Mouse (Mus musculus) neural tube, embryonic 11.5 days (tissue): ENCODE measurements around the gene Krt78. TPM values are rescaled to one million over a fixed set of nuclear protein-coding genes. Genes with fewer than 3 reads are reported as not detected.

ENCODE experiments used
- ATAC-seq: fragments of 200-750 bp; cut with Nextera tagmentation; 2 replicates; pipeline ENCODE4 v1.8.0; 2017; ENCODE audit warnings: moderate number of reproducible peaks, mild to moderate bottlenecking, moderate TSS enrichment, moderate library complexity; ENCODE audit not compliant: insufficient read depth, low FRiP score, low TSS enrichment
- DNase-seq: peaks from one replicate; pipeline ENCODE4 v3.0.0-alpha.2; 2015; ENCODE audit warnings: low spot score
- H3K27ac ChIP-seq: fragments of 300-500 bp; sonication (generic); 2 replicates; pipeline ENCODE4 v1.5.1; 2014; ENCODE audit warnings: low read depth, mild to moderate bottlenecking, low read length
- H3K27me3 ChIP-seq: fragments of 300-500 bp; sonication (generic); 2 replicates; pipeline ENCODE4 v1.6.1; 2014; ENCODE audit warnings: mild to moderate bottlenecking, low read length, mixed read lengths; ENCODE audit not compliant: control insufficient read depth, insufficient read depth
- H3K36me3 ChIP-seq: fragments of 300-500 bp; sonication (generic); 2 replicates; pipeline ENCODE4 v1.6.1; 2014; ENCODE audit warnings: mild to moderate bottlenecking, low read length, moderate library complexity, mixed read lengths; ENCODE audit not compliant: control insufficient read depth, insufficient read depth
- H3K4me1 ChIP-seq: fragments of 300-500 bp; sonication (generic); 2 replicates; pipeline ENCODE4 v1.6.1; 2014; ENCODE audit warnings: low read length, mixed read lengths; ENCODE audit not compliant: control insufficient read depth, insufficient read depth
- H3K4me2 ChIP-seq: fragments of 300-500 bp; sonication (generic); 2 replicates; pipeline ENCODE4 v1.6.1; 2014; ENCODE audit warnings: low read depth, mild to moderate bottlenecking, moderate library complexity
- H3K4me3 ChIP-seq: fragments of 300-500 bp; sonication (generic); 2 replicates; pipeline ENCODE4 v1.5.1; 2014; ENCODE audit warnings: low read depth, low read length
- H3K9ac ChIP-seq: fragments of 300-500 bp; sonication (generic); 2 replicates; pipeline ENCODE4 v1.6.1; 2014; ENCODE audit warnings: mild to moderate bottlenecking, low read length
- H3K9me3 ChIP-seq: fragments of 300-500 bp; sonication (generic); 2 replicates; pipeline ENCODE4 v1.6.1; 2016; ENCODE audit warnings: low read length; ENCODE audit not compliant: control insufficient read depth
- WGBS: fragments of 180-500 bp; shearing (Covaris S2); extraction: QIAGEN DNeasy Blood & Tissue Kit; methylation state at CpG from one replicate; pipeline ENCODE4 v1.1.7; 2014; 5-methylcytosine and 5-hydroxymethylcytosine counted together
- polyA plus RNA-seq: library from polyadenylated mRNA; unstranded; fragments of >200 nt; fragmentation: Nextera tagmentation; extraction: Ambion mirVana; gene quantifications from 2 replicates; pipeline ENCODE4 v1.2.1, GENCODE M21; 2014

The Krt78 gene
- polyA plus RNA-seq, 1 experiment from 2014 or later: not detected

DNA sequence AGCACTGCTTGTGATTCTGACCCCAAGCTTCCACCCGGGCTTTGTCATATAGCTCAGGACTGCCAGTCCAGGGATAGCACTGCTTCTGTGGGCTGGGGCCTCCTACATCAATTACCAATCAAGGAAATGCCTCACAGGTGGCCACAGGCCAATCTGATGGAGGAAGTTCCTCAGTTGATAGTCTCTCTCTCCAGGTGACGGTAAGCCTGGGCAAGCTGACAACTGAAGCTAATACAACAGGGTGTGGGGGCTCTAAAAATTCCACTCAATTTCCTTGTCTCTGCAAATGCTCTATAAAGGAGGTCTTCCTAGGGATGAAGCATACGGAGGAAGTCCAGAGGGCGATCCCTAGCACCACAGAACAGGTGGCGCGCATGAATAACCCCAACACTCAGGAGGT, 36.9 kb upstream of the Krt78 start:
- no peak overlapping the region for H3K4me3 ChIP-seq
- H3K4me1 ChIP-seq: no peaks in the 10 kb centered on the region
- H3K27ac ChIP-seq: no peak overlapping the region
- DNase-seq (no peak), ATAC-seq (no peak)
- no peak overlapping the region for H3K4me2 ChIP-seq
- no peaks in the 10 kb centered on the region for H3K9me3 ChIP-seq
- H3K27me3 ChIP-seq: peaks cover 3% of the 10 kb centered on the region; the same call in 1 of the 2 replicates
- H3K36me3 ChIP-seq: no peaks in the 10 kb centered on the region
- 90% methylated on average over 6 of the region's 6 CpGs for WGBS
- H3K9ac ChIP-seq: no peak overlapping the region

DNA sequence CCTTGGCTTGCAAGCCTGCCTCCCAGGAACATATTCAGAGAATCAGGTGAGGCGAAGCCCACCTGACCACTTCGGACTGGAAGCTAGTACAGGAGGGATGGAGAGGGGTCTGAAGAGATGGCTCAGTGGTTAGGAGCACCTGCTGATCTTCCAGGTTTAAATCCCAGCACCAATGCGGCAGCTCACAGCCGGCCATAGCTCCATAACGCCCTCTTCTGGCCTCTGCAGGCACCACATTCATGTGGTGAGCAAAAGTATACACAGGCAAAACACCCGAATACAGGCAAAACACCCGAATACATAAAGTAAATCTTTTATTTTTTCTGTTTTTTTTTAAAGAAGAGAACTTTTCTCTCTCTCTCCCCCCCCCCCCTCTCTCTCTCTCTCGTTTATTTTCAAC, 34.6 kb upstream of the Krt78 start:
- Histone ChIP-seq H3K9me3 (no peaks in the 10 kb centered on the region), H3K27ac (no peak overlapping the region), H3K4me2 (no peak overlapping the region), H3K4me1 (peaks cover 4% of the 10 kb centered on the region; the same call in 1 of the 2 replicates), H3K27me3 (peaks cover 3% of the 10 kb centered on the region; the same call in 1 of the 2 replicates), H3K36me3 (no peaks in the 10 kb centered on the region), H3K9ac (no peak overlapping the region), H3K4me3 (no peak overlapping the region)
- ATAC-seq (no peak), DNase-seq (no peak)
- WGBS: 66% methylated on average over 8 of the region's 8 CpGs

DNA sequence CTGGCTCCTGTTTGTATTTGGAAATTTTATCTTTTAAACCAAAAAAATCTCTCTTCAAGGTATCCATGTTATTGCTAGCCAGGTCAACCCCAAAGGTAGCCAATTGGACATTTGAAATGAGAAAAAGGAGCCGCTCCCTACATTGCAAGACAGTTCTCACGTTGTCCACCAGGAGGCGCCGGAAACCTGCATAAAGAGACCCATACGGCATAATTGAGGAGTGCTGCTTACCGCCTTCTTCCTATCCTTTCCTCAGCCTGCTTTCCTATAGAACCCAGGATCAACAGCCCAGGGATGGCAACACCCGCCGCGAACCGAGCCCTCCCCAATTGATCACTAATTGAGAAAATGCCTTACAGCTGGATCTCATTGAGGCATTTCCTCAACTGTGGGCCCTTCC, 34.0 kb upstream of the Krt78 start:
- under 1% methylated on average over 10 of the region's 10 CpGs for WGBS
- Histone ChIP-seq H3K9me3 (no peaks in the 10 kb centered on the region), H3K9ac (no peak overlapping the region), H3K4me1 (peaks cover 4% of the 10 kb centered on the region; the same call in 1 of the 2 replicates), H3K27ac (no peak overlapping the region), H3K27me3 (peaks cover 3% of the 10 kb centered on the region; the same call in 1 of the 2 replicates), H3K4me2 (no peak overlapping the region), H3K4me3 (no peak overlapping the region), H3K36me3 (no peaks in the 10 kb centered on the region)
- DNase-seq (peak; percentile 87), ATAC-seq (no peak; the same call in 1 of the 2 replicates)

DNA sequence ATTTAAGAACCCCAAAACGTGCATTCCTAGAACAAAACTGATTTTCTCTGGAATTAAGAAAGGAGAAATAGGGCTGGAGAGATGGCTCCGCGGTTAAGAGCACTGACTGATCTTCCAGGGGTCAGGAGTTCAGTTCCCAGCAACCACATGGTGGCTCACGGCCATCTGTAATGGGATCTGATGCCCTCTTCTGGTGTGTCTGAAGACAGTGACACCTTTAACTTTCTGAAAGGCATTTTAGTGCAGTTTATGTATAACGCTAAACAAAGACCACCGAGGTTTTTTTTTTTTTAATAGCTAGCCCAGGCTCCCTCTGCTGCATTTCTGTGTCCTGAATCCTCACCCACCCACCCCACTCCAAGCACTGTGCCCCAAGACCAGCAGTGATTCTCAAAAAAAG, 30.7 kb upstream of the Krt78 start:
- H3K36me3 ChIP-seq: no peaks in the 10 kb centered on the region
- H3K4me2 ChIP-seq: peak overlapping the region; percentile 37
- DNase-seq (peak; percentile 29), ATAC-seq (no peak)
- H3K27me3 ChIP-seq: no peaks in the 10 kb centered on the region
- no peak overlapping the region for H3K27ac ChIP-seq
- 19% methylated on average over 6 of the region's 6 CpGs for WGBS
- H3K9ac ChIP-seq: peak overlapping the region; percentile 35
- H3K4me1 ChIP-seq: peaks cover 4% of the 10 kb centered on the region; the same call in 1 of the 2 replicates
- no peaks in the 10 kb centered on the region for H3K9me3 ChIP-seq
- H3K4me3 ChIP-seq: 0 out of 2 replicates have a peak overlapping the region, but pooled peaks have one; percentile 2

DNA sequence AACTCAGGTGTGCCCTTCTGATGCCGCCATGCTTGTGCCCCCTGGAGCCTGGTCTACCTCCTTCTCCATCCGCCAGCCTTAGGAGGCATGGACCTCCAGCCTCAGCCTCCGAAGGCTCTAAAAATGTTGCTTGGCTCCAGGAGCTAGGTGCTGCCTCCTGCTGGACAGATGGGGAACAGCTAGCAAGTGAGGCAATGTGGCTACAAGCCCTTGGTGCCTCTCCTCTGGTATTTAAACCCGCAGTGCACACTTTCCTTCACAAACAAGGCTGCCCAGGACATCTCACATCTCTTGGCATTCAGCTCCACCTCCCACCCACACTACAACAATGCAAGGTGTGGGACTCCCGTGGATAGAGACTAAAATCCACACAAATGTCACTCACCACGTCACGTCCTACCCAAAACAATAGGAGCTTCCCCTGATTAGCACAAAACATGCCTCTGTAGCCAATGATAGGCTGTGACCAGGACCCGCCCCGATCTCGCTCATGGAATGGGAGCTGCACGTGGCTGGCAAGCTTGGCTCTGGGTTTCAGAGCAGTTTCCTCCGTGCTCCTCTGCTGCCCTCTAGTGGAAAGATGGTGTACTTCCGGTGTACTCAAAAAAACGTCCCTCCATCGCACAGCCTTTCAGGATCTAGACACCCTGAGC, 30.0 kb upstream of the Krt78 start:
- peak overlapping the region; percentile 37 for H3K4me2 ChIP-seq
- no peak overlapping the region for H3K4me3 ChIP-seq
- peaks cover 4% of the 10 kb centered on the region; the same call in 1 of the 2 replicates for H3K4me1 ChIP-seq
- peak overlapping the region; percentile 19; the same call in 1 of the 2 replicates for H3K9ac ChIP-seq
- 4% methylated on average over 15 of the region's 15 CpGs for WGBS
- no peak overlapping the region for H3K27ac ChIP-seq
- H3K27me3 ChIP-seq: no peaks in the 10 kb centered on the region
- H3K36me3 ChIP-seq: no peaks in the 10 kb centered on the region
- ATAC-seq (peak; percentile 92), DNase-seq (peak; percentile 94)
- no peaks in the 10 kb centered on the region for H3K9me3 ChIP-seq

DNA sequence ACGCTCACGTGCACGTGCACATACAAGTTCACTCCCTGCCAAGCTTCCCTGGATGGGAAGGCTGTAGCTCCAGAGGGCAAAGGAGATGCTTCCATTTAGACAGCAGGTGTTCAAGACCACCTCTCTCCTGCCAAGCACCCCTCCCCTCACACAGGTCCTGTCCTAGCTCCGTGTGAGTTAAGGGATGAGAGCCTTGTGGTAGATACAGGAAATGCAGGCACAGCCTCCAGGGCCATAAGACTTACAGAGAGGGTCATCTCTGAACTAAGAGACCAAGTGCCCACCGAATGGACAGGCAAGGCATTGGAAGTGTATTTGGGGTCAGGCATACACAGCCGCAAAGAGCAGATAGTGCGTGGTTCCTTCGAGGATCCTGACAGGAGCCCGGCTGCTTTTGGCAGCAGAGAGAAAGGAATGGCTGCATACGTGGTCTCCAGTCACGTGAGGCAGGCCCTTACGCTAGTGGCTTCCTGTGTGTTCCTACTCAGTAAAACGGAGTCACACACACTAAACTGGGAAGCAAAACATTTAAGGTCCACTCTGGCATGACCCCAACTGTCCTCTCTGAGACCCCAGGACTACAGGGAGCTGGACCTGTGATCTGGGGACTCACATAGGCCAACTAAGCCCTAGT, 29.3 kb upstream of the Krt78 start:
- peaks cover 4% of the 10 kb centered on the region; the same call in 1 of the 2 replicates for H3K4me1 ChIP-seq
- H3K9ac ChIP-seq: no peak overlapping the region
- no peak overlapping the region for H3K27ac ChIP-seq
- H3K4me3 ChIP-seq: no peak overlapping the region
- DNase-seq (no peak), ATAC-seq (no peak)
- no peaks in the 10 kb centered on the region for H3K27me3 ChIP-seq
- H3K36me3 ChIP-seq: no peaks in the 10 kb centered on the region
- H3K9me3 ChIP-seq: no peaks in the 10 kb centered on the region
- WGBS: 80% methylated on average over 13 of the region's 13 CpGs
- H3K4me2 ChIP-seq: peak overlapping the region; percentile 37; the same call in 1 of the 2 replicates

GRCm38 (mm10) chr15:101980849-101981248, 26.8 kb upstream of the Krt78 start:
- no peaks in the 10 kb centered on the region for H3K9me3 ChIP-seq
- WGBS: 62% methylated on average over 6 of the region's 6 CpGs
- H3K4me1 ChIP-seq: peaks cover 8% of the 10 kb centered on the region
- no peak overlapping the region for H3K4me2 ChIP-seq
- no peaks in the 10 kb centered on the region for H3K36me3 ChIP-seq
- ATAC-seq: no peak
- H3K4me3 ChIP-seq: no peak overlapping the region
- H3K27ac ChIP-seq: no peak overlapping the region
- H3K9ac ChIP-seq: no peak overlapping the region
- DNase-seq: no peak
- no peaks in the 10 kb centered on the region for H3K27me3 ChIP-seq

- Histone ChIP-seq H3K27me3 (no peaks in the 10 kb centered on the region), H3K4me3 (peak overlapping the region; percentile 21), H3K9ac (peak overlapping the region; percentile 62), H3K4me2 (peak overlapping the region; percentile 63), H3K36me3 (no peaks in the 10 kb centered on the region), H3K4me1 (peaks cover 4% of the 10 kb centered on the region; the same call in 1 of the 2 replicates), H3K9me3 (no peaks in the 10 kb centered on the region), H3K27ac (no peak overlapping the region)
- ATAC-seq (peak; percentile 86), DNase-seq (peak; percentile 84)
- WGBS: 3% methylated on average over 37 of the region's 39 CpGs
Observed at GRCm38 (mm10) chr15:101977043-101977726, 23.1 kb upstream of the Krt78 start.
